Mouse (Mus musculus) spleen, adult 2 months (tissue): ENCODE data around the gene Lrfn2.

Experiments used
- CTCF ChIP-seq: fragments of 200-500 bp; IDR thresholded peaks from 2 replicates; pipeline ENCODE4 v1.5.1; 2011; ENCODE audit warnings: mild to moderate bottlenecking, inconsistent platforms; ENCODE audit not compliant: insufficient read depth, insufficient read length, insufficient replicate concordance; ENCODE audit errors: extremely low read depth
- POLR2A ChIP-seq: fragments of 200-500 bp; IDR thresholded peaks from 2 replicates; pipeline ENCODE4 v1.6.1; 2011; ENCODE audit warnings: low read depth, low read length, inconsistent platforms

DNA sequence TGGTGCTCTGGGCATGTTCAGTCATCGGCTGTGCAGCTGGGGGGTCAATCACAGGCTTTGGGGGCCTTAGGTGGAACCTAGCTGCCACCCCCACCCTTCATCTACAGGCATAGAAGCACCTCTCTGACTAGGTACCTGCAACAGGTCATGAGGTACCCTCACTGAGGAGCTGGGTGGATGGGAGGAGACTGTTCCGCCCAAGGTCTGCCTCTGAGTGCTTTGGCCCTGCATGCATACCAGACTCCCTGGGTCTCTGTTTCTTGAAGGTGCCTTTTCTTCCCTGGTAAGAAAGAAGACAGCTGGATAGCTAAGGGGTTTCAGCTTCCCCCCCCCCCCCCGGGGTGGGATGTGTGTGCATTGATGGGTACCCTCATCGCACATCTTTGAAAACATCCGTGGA is 98.7 kb downstream of the Lrfn2 start:
- TF ChIP-seq CTCF: no peak
- no peak for TF ChIP-seq POLR2A
